Mouse (Mus musculus) G1E (cell line): ENCODE measurements around the gene Fbxo28.

Source experiments
- CTCF ChIP-seq: IDR thresholded peaks from 2 replicates; pipeline ENCODE4 v1.5.1; 2012; ENCODE audit warnings: low read depth, low read length, inconsistent platforms, mixed read lengths
- GATA1 ChIP-seq: IDR thresholded peaks from 2 replicates; pipeline ENCODE4 v1.6.1; 2012; ENCODE audit warnings: borderline replicate concordance, low read length, inconsistent platforms, mixed read lengths

- TF ChIP-seq CTCF (no peak), GATA1 (no peak)
Measured at GRCm38 (mm10) chr1:182310316-182310715, 31.1 kb downstream of the Fbxo28 start.
